Mouse (Mus musculus) naive thymus-derived CD4-positive, alpha-beta T cell, adult 2 months (primary cell): ENCODE data around the gene Snrnp40.

ENCODE experiments used
- DNase-seq: peaks from one replicate; pipeline ENCODE4 v3.0.0-alpha.2; 2011; ENCODE audit warnings: low read depth

The Snrnp40 gene

DNA sequence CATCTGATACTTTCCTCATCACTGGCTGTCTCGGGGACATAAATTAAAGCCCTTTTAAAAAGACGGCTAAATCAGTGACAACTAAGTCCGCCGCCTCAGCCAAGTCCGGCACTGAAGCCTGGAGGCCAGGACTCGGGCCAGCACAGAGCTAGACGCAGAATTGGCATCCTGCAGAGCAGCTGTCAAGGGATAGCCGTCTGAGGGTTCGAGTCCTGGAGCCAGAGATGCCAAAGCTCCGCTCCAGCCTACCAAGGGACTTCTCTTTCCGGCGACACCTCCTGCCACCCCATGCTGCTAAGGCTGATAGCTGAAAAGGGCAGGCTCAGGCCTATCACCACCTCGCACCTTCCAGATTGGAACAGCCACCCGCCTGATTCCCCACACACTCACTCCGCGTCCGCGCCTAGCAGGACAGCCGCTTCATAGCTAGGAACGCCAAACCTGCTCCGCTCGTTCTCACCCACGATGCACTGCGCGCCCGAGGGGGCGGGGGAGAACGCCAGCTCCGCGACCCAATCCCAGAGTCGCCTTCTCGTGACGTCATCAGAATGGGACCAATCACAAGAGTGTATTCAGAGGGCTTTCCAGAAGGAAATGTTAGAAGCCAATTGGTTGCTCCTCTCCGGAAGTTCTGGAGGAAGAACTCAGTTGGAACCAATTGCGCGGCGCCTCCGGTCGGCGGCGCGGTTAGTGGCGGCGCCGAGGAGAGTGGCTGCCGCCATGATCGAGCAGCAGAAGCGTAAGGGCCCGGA, at the start of gene Snrnp40, which contains the start of gene Zcchc17:
Snrnp40 (plus strand) TSS at position 647 of the 752 bp plus-strand sequence.
Zcchc17 (minus strand) TSS at position 458 of the 752 bp plus-strand sequence.
- DNase-seq, result peak; percentile 99

DNA sequence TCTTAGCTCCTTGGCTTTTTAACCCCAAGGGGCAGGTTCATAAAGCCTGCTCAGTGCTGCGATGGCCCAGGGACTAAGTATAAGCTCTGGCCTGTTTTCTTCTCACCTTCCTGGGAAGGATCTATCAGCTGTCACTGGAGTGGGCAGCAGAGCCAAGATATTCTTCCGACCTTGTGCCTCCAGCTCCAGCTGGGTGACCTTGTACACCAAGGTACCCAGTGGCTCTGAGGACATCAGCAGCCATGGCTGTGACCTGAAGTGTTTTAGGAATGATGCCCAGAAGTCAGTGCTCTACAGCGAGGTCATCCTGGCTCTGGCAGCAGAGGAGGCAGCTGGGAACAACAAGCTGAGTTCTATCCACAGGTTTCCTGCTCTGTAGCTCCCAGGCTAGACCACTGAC, 47.4 kb upstream of the Snrnp40 start:
- no peak for DNase-seq

DNA sequence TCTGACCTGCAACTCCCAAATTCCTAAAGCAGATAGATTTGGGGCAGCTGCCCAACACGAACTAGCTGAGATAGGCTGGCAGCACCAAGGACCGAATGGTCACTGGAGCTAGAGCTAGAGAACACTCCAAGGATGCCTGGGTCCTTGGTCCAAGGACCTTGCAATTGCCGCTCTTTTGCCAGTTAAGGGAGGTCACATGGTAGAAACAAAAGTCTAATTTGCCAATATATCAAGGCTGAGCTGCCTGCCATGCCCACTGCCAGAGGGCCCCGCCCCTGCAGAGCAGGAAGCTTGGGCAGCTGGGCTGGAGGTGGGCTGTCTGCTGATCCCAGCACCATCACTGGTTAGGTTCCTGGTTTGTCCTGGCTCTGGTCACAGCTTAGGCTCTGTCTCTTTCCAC, 46.4 kb upstream of the Snrnp40 start:
- no peak for DNase-seq

DNA sequence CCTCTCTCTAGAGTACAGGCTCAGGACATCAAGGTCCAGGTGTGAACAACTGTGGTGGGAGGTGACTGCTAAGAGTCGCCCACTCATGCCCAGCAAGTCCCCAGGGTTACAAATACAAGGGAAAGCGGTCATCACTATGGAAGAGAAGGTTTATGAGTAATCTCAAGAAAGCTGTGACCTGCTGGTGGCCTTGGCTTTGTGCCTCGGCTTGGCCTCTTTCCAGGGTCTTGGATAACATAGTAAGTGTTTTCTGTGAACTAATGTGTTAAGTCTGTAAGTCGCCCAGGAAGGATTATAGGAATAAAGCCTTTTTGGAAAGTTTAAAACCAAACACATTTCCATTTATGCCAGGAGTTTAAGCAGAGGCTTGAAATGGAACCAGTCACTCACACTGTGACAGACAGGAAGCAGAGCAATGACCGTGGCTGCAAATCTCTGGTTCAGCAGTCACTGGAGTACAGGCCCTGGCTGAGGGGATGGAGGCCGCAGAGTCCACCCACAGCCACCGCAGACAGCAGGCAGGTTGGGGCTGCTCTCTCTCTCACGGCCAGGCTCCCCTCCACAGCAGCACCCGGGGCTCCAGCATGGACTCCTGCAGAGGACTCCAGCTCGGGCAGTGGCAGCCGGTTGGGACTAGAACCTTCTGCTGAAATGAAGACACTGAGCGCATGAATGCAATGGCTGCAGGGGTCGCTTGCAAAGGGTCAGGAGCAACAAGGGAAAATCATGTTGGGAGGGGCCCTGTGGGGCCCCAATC, 44.0 kb upstream of the Snrnp40 start:
- DNase-seq, result no peak

- DNase-seq, result peak; percentile 59
Observed at GRCm38 (mm10) chr4:130316691-130317090, 43.2 kb upstream of the Snrnp40 start.

GRCm38 (mm10) chr4:130318122-130318521, 41.8 kb upstream of the Snrnp40 start:
- DNase-seq, result no peak

GRCm38 (mm10) chr4:130319564-130319963, 40.4 kb upstream of the Snrnp40 start:
- no peak for DNase-seq

DNA sequence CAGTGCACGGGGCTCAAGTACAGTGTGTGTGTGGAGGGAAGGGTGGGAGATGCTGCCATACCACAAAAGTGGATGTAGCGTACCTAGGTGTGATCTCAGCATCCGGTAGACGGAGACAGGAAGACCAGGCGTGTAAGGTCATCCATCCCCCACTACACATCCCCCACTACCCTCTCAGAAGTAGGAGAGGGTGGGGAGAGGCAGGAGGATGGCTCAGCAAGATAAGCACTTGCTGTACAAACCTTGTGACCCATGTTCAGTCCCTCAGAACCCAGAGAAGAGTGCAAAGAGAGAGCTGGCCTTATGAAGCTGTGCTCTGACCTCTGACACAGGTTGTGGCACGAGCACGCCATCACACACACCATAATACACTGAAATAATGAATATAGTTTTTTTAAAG, 38.3 kb upstream of the Snrnp40 start:
- DNase-seq, result no peak

- DNase-seq, result no peak
Observed at GRCm38 (mm10) chr4:130322567-130322966, 37.4 kb upstream of the Snrnp40 start.

DNA sequence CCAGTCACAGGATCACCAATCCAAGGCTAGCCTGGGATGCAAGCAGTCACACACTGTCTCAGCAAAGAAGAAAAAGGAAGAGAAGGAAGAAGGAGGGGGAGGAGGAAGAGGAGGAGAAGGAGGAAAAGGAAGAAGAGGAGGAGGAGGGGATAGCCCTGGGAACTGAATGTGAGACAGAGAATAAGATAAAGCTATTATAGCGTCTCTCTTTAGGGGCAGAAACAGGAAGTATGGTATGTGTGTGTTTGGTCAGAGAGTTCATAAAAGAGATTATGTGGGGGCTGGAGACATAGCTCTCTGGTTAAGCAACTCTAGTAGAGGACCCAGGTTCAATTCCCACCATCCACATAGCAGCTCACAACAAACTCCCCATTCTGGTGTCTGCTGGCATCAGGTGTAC, 36.8 kb upstream of the Snrnp40 start:
- DNase-seq, result no peak

GRCm38 (mm10) chr4:130323607-130324006, 36.3 kb upstream of the Snrnp40 start:
- no peak for DNase-seq

DNA sequence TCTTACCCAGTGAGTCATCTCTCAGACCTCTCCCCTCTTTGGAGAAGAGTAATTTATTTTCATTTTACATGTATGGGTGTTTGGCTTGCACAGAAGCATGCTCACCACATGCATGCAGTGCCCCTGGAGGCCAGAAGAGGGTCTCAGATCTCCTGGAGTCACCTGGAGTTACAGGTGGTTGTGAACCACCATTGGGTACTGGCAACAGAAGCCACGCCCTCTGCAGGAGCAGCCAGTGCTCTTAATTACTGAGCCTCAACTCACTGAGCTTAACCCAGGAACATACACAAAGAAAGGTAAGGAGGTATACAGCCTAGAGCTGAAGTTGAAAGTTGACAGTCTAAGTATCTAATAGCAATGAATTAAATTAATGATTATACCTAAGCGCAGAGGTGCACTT, 34.5 kb upstream of the Snrnp40 start:
- no peak for DNase-seq

DNA sequence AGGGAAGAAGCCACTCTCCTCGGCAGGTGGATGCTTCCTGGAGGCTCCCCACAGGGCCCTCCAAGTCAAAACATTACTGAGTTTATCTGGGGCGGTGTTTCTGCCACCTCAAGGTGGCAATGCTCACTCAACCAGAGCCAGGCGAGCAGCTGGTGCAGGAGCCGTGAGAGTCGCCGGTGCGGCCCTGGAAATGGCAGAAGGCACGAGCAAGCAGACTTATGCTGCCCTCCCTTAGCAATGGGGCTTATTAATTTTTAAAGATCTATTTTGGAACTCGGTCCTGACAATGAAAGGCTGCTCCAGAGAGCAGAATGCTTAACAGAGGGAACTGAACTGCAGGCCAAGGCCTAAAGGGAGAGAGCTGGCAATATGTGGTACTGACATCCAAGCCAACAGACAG, 32.6 kb upstream of the Snrnp40 start:
- no peak for DNase-seq

- DNase-seq, result no peak
Observed at GRCm38 (mm10) chr4:130335867-130336266, 24.1 kb upstream of the Snrnp40 start.

DNA sequence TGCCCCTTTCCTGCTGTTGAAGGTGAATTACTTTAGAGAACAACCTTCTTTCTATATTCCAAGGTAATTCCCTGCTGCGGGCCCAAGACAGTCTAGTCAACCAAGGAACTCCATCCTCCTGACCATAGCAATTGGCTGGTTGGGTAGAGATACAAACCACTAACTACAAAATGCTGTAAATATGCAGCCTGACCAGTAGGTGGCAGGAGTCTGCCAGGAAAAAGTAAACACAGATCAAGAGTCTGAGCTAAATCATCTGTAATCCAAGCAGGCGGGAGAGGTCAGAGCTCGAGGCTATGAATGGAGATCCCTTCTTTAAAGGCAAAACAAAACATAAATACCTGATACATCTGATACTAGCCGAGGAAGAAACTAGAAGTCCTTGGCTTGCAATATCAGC, 18.2 kb upstream of the Snrnp40 start:
- DNase-seq, result peak; percentile 73

- DNase-seq, result no peak
Observed at GRCm38 (mm10) chr4:130349666-130350065, 10.3 kb upstream of the Snrnp40 start.

DNA sequence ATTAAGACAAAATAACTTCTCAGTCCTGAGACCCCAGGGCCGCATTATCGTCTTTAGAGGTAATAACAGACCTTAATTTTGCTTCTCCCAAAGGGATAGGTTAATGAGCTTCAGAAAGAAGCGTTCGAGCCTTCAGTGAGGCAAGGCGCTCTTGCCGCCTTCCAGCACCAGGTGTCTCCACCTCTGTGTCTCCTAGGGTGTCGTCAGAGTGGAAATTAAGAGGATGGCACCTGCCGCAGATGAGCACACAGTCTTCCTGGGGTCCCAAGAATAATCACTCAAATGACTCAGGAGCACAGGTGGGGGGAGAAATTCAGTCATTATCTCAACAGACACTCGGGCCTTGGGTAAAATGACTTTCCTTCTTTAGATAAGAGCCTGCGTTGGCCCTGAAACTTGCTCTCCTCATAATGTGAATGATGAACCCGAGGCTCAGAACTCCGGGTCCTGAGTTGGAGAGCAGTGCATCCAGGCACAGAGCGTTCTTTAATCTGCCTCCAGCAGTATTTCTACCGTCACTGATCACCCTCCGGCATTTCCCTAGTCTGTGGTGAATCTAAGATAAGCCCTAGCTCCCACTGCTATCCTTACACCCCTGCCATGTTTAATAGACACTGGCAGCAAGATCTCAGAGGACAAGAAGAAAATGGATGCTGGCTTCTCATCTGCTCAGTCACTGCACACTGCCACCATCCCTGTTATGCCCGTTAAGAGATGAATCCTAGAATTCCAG, 9.1 kb upstream of the Snrnp40 start:
- no peak for DNase-seq

GRCm38 (mm10) chr4:130352588-130352987, 7.3 kb upstream of the Snrnp40 start:
- no peak for DNase-seq

DNA sequence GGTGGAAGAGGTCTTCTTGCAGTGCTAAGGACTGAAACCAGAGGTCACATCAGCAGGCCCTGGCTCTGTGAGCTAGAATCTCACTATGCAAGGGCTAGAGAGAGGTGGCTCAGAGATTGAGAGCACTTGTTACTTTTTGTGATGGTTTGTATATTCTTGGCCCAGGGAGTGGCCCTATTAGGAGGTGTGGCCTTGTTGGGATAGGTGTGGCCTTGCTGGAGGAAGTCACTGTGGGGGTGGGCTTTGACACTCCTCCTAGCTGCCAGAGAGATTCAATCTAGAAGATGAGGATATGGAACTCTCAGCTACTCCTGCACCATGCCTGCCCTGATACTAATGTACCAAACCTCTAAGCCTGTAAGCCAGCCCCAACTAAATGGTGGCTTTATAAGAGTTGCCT, 2.0 kb upstream of the Snrnp40 start:
- no peak for DNase-seq

DNA sequence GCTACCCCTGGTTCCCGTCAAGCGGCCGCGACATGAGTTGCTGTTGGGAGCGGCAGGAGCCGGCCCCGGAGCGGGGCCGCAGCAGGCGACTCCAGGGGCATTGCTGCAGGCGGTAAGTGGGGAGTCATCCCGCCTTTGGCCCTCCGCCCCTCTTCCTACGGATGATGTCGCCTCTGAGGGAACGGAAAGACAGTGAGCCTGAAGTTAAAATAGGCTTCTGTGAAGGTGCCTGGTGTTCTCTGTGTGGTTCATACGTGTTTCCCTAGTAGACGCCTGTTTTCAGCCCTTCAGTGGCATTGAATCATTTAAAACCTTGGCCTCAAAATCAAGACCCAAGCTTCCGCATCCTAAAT, 282 bp downstream of the Snrnp40 start:
- no peak for DNase-seq

DNA sequence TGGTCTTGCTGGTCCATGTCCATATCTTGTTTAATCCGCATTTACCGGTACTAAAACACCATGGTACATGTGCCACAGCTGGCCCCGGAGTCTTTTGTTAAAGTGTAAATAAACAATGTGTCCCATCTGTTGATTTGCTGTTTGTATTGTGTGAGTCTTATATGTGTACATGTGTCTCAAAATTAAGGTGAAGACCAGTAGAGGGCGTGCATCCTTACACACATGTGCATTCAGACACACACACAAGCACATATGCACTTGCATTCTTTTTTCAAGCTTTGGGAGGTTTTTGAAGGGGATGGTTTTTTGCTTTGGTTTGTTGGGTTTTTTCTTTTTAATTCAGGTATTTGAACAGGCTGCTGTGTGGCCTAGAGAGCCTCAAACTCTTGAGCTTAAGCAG, 16.7 kb downstream of the Snrnp40 start:
- DNase-seq, result no peak

DNA sequence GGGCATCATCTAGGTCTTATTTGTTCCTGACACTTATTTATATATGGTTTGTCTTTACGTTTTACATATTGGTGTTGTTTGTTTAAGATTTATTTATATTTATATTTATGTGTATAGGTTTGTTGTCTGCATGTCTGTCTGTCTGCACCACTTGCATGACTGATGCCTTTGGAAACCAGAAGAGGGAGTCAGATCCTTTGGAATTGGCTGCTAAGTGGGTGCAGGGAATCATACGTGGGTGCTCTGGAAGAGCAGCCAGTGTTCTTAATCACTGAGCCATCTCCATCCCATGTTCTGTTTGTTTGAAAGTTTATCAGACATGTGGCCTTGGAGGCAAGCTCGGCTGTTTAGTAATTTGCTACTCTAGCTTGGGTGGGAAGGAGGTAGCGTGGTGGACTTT, 17.6 kb downstream of the Snrnp40 start:
- no peak for DNase-seq

GRCm38 (mm10) chr4:130379181-130379580, 19.2 kb downstream of the Snrnp40 start:
- DNase-seq, result no peak
